Mouse (Mus musculus) lung, adult 2 months (tissue): ENCODE data around the gene Arfgef2. TPM values are rescaled to one million over a fixed set of nuclear protein-coding genes. Genes with fewer than 3 reads are reported as not detected.

Experiments
- DNase-seq: peaks from one replicate; pipeline ENCODE4 v3.0.0; 2022
- H3K4me1 ChIP-seq: fragments of 200-500 bp; 2 replicates; pipeline ENCODE4 v1.6.1; 2011; ENCODE audit warnings: low read length; ENCODE audit not compliant: control insufficient read depth, insufficient read depth
- H3K4me3 ChIP-seq: fragments of 200-500 bp; replicated peaks from 2 replicates; pipeline ENCODE3; 2011; ENCODE audit warnings: low read depth, mild to moderate bottlenecking, control low read depth, low read length; ENCODE audit errors: extremely low read depth
- CTCF ChIP-seq: fragments of 200-500 bp; IDR thresholded peaks from 2 replicates; pipeline ENCODE4 v1.5.1; 2011; ENCODE audit warnings: mild to moderate bottlenecking, low read length, control low read depth; ENCODE audit not compliant: insufficient read depth
- POLR2A ChIP-seq: fragments of 200-500 bp; IDR thresholded peaks from 2 replicates; pipeline ENCODE4 v1.6.1; 2011; ENCODE audit warnings: low read depth, mild to moderate bottlenecking, control low read depth, low read length, borderline replicate concordance; ENCODE audit errors: extremely low read depth
- WGBS: fragments of 180-500 bp; shearing (Covaris S2); methylation state at CpG from one replicate; pipeline ENCODE4 v1.1.7; 2018; 5-methylcytosine and 5-hydroxymethylcytosine counted together
- polyA plus RNA-seq: library from polyadenylated mRNA; depleted of rRNA; stranded (reverse); fragments of >200 nt; gene quantifications from 2 replicates; pipeline ENCODE4 v1.2.3, GENCODE M21; 2012; rRNA removed

Arfgef2 gene
- 16.5 and 20.1 TPM in 2 replicates for polyA plus RNA-seq

GRCm38 (mm10) chr2:166805250-166806172 is at the start of gene Arfgef2:
Arfgef2 (plus strand) TSS chr2:166805588.
- under 1% methylated on average over 76 of the region's 76 CpGs for WGBS
- peak; percentile 87 for DNase-seq
- Histone ChIP-seq H3K4me1 (peaks cover 10% of the 10 kb centered on the region), H3K4me3 (peak within 1 kb of the TSS; percentile 84)
- no peak for TF ChIP-seq CTCF
- peak; percentile 78; the same call in 1 of the 2 replicates for TF ChIP-seq POLR2A

DNA sequence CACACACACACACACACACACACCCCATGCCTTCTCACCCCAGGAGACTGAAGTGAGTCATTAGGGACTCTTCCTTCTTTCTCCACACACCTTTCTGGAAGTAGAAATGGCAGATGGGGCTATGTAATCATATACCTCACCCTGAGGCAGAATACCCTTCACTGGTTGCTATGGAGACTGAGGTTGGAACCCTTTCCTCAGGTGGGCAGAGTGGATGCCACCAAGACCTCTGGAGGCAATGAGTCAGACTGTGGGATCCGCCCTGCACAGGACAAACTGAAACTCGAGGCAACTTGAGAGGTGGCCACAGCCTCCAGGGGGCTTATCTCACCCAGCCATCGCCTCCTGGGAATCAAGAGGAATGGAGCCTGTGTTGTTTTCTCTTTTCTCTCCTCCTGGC is 47.4 kb upstream of the Arfgef2 start:
- H3K4me1 ChIP-seq = no peaks in the 10 kb centered on the region
- no peak for DNase-seq
- WGBS = 27% methylated on average over 3 of the region's 3 CpGs
- TF ChIP-seq CTCF = no peak
- TF ChIP-seq POLR2A = no peak
- H3K4me3 ChIP-seq = no peak overlapping the region

GRCm38 (mm10) chr2:166764051-166764450 is 41.3 kb upstream of the Arfgef2 start:
- Histone ChIP-seq H3K4me3 (no peak overlapping the region), H3K4me1 (no peaks in the 10 kb centered on the region)
- no peak for DNase-seq
- no peak for TF ChIP-seq CTCF
- no peak for TF ChIP-seq POLR2A
- WGBS = 66% methylated on average over 5 of the region's 5 CpGs

- TF ChIP-seq POLR2A = no peak
- no peak for TF ChIP-seq CTCF
- 72% methylated on average over 9 of the region's 9 CpGs for WGBS
- DNase-seq = no peak
- Histone ChIP-seq H3K4me3 (no peak overlapping the region), H3K4me1 (no peaks in the 10 kb centered on the region)
Observed at GRCm38 (mm10) chr2:166767591-166767990, 37.8 kb upstream of the Arfgef2 start.

- TF ChIP-seq CTCF (no peak), POLR2A (no peak)
- Histone ChIP-seq H3K4me3 (no peak overlapping the region), H3K4me1 (no peaks in the 10 kb centered on the region)
- 39% methylated on average over 11 of the region's 11 CpGs for WGBS
- no peak for DNase-seq
Observed at GRCm38 (mm10) chr2:166771396-166771795, 34.0 kb upstream of the Arfgef2 start.

GRCm38 (mm10) chr2:166773587-166773986 is 31.8 kb upstream of the Arfgef2 start:
- WGBS = 74% methylated on average over 10 of the region's 10 CpGs
- TF ChIP-seq POLR2A (no peak), CTCF (no peak)
- no peak overlapping the region for H3K4me3 ChIP-seq
- no peak for DNase-seq
- no peaks in the 10 kb centered on the region for H3K4me1 ChIP-seq

DNA sequence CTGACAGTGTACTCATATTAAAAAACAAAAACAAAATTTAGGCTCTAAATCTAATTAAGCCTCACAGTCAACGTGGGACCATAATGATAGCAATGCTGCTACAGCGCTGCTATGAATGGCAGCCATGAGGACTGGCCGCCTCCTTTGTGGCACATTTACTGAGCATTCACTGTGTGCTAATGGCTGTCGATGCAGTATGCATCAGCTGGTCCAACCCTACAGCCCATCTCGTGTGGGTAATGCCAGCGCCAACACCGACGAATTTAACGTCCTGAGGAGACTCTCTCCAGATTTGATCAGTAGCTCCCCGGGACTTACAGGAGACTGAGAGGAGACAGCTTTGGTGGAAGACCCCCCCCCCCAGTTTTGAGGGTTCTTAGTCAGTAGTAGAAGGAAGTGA is 31.1 kb upstream of the Arfgef2 start:
- Histone ChIP-seq H3K4me3 (no peak overlapping the region), H3K4me1 (no peaks in the 10 kb centered on the region)
- DNase-seq = no peak
- 76% methylated on average over 10 of the region's 10 CpGs for WGBS
- TF ChIP-seq POLR2A = no peak
- no peak for TF ChIP-seq CTCF

- WGBS = 79% methylated on average over 11 of the region's 11 CpGs
- TF ChIP-seq CTCF (no peak), POLR2A (no peak)
- no peak overlapping the region for H3K4me3 ChIP-seq
- DNase-seq = no peak
- no peaks in the 10 kb centered on the region for H3K4me1 ChIP-seq
Observed at GRCm38 (mm10) chr2:166775357-166775893, 30.0 kb upstream of the Arfgef2 start.

- TF ChIP-seq POLR2A = no peak
- no peak for TF ChIP-seq CTCF
- 6% methylated on average over 2 of the region's 2 CpGs for WGBS
- Histone ChIP-seq H3K4me3 (no peak overlapping the region), H3K4me1 (no peaks in the 10 kb centered on the region)
- no peak for DNase-seq
Observed at GRCm38 (mm10) chr2:166776272-166776671, 29.1 kb upstream of the Arfgef2 start.
